Mouse (Mus musculus) forebrain, embryonic 15.5 days (tissue): ENCODE measurements around the gene 1700025G04Rik. TPM values are rescaled to one million over a fixed set of nuclear protein-coding genes. Genes with fewer than 3 reads are reported as not detected.

Experiments
- ATAC-seq: fragments of 200-750 bp; cut with Nextera tagmentation; replicated peaks from 2 replicates; pipeline ENCODE4 v1.8.0; 2017; ENCODE audit warnings: mild to moderate bottlenecking, moderate TSS enrichment, moderate library complexity
- H3K27ac ChIP-seq: fragments of 300-500 bp; sonication (generic); replicated peaks from 2 replicates; pipeline ENCODE4 v1.5.1; 2015; ENCODE audit warnings: mild to moderate bottlenecking, inconsistent platforms
- H3K27me3 ChIP-seq: fragments of 300-500 bp; sonication (generic); 2 replicates; pipeline ENCODE4 v1.6.1; 2015; ENCODE audit warnings: inconsistent platforms
- H3K36me3 ChIP-seq: fragments of 300-500 bp; sonication (generic); 2 replicates; pipeline ENCODE4 v1.6.1; 2015; ENCODE audit warnings: mild to moderate bottlenecking, inconsistent platforms
- H3K4me1 ChIP-seq: fragments of 300-500 bp; sonication (generic); 2 replicates; pipeline ENCODE4 v1.6.1; 2015; ENCODE audit warnings: inconsistent platforms
- H3K4me2 ChIP-seq: fragments of 300-500 bp; sonication (generic); replicated peaks from 2 replicates; pipeline ENCODE4 v1.6.1; 2015; ENCODE audit warnings: mild to moderate bottlenecking, inconsistent platforms
- H3K4me3 ChIP-seq: fragments of 300-500 bp; sonication (generic); 2 replicates; pipeline ENCODE4 v1.5.1; 2015; ENCODE audit warnings: mild to moderate bottlenecking, inconsistent platforms
- H3K9ac ChIP-seq: fragments of 300-500 bp; sonication (generic); replicated peaks from 2 replicates; pipeline ENCODE4 v1.6.1; 2015; ENCODE audit warnings: mild to moderate bottlenecking, inconsistent platforms
- H3K9me3 ChIP-seq: fragments of 300-500 bp; sonication (generic); 2 replicates; pipeline ENCODE4 v1.6.1; 2016; ENCODE audit warnings: inconsistent platforms
- WGBS: fragments of 180-500 bp; shearing (Covaris S2); methylation state at CpG from one replicate; pipeline ENCODE4 v1.1.7; 2015; ENCODE audit warnings: mixed read lengths; 5-methylcytosine and 5-hydroxymethylcytosine counted together
- polyA plus RNA-seq: library from polyadenylated mRNA; unstranded; fragments of >200 nt; fragmentation: Nextera tagmentation; extraction: Ambion mirVana; gene quantifications from 2 replicates; pipeline ENCODE4 v1.2.1, GENCODE M21; 2015

The 1700025G04Rik gene
- 41.2 TPM in 2 replicates for polyA plus RNA-seq

GRCm38 (mm10) chr1:152090018-152090553, at the start of gene 1700025G04Rik:
TSS of gene 1700025G04Rik (minus strand) at chr1:152090125.
- H3K9me3 ChIP-seq: no peaks in the 10 kb centered on the region
- H3K9ac ChIP-seq: peak within 1 kb of the TSS; percentile 95
- ATAC-seq: peak; percentile 93
- H3K4me2 ChIP-seq: peak within 1 kb of the TSS; percentile 81
- peaks cover 42% of the 10 kb centered on the region for H3K4me1 ChIP-seq
- H3K27ac ChIP-seq: peak within 1 kb of the TSS; percentile 97
- H3K4me3 ChIP-seq: peak within 1 kb of the TSS; percentile 96
- H3K36me3 ChIP-seq: no peaks in the 10 kb centered on the region
- no peaks in the 10 kb centered on the region for H3K27me3 ChIP-seq
- WGBS: 1% methylated on average over 55 of the region's 66 CpGs

GRCm38 (mm10) chr1:152139496-152139895, 49.6 kb upstream of the 1700025G04Rik start:
- Histone ChIP-seq H3K9ac (no peak overlapping the region), H3K9me3 (no peaks in the 10 kb centered on the region), H3K36me3 (no peaks in the 10 kb centered on the region), H3K4me2 (no peak overlapping the region), H3K4me1 (no peaks in the 10 kb centered on the region), H3K4me3 (no peak overlapping the region), H3K27me3 (no peaks in the 10 kb centered on the region), H3K27ac (no peak overlapping the region)
- WGBS: 87% methylated on average over 4 of the region's 4 CpGs
- no peak for ATAC-seq

GRCm38 (mm10) chr1:152130029-152130727, 40.3 kb upstream of the 1700025G04Rik start:
- H3K4me1 ChIP-seq: peaks cover 11% of the 10 kb centered on the region
- no peaks in the 10 kb centered on the region for H3K36me3 ChIP-seq
- peak overlapping the region; percentile 55 for H3K27ac ChIP-seq
- peak overlapping the region; percentile 24 for H3K4me2 ChIP-seq
- no peak overlapping the region for H3K9ac ChIP-seq
- ATAC-seq: peak; percentile 55; the same call in 1 of the 2 replicates
- 52% methylated on average over 15 of the region's 15 CpGs for WGBS
- H3K9me3 ChIP-seq: no peaks in the 10 kb centered on the region
- H3K4me3 ChIP-seq: peak overlapping the region; percentile 15
- H3K27me3 ChIP-seq: no peaks in the 10 kb centered on the region

- H3K36me3 ChIP-seq: no peaks in the 10 kb centered on the region
- 95% methylated on average over 7 of the region's 7 CpGs for WGBS
- H3K27ac ChIP-seq: no peak overlapping the region
- no peaks in the 10 kb centered on the region for H3K9me3 ChIP-seq
- no peak overlapping the region for H3K4me3 ChIP-seq
- no peaks in the 10 kb centered on the region for H3K27me3 ChIP-seq
- H3K4me2 ChIP-seq: no peak overlapping the region
- H3K9ac ChIP-seq: no peak overlapping the region
- ATAC-seq: no peak
- peaks cover 9% of the 10 kb centered on the region for H3K4me1 ChIP-seq
These were observed 35.5 kb upstream of the 1700025G04Rik start for GRCm38 (mm10) chr1:152125451-152125850.

GRCm38 (mm10) chr1:152110123-152110522, 20.2 kb upstream of the 1700025G04Rik start:
- no peaks in the 10 kb centered on the region for H3K36me3 ChIP-seq
- H3K4me2 ChIP-seq: no peak overlapping the region
- no peaks in the 10 kb centered on the region for H3K27me3 ChIP-seq
- no peaks in the 10 kb centered on the region for H3K4me1 ChIP-seq
- ATAC-seq: no peak
- no peak overlapping the region for H3K9ac ChIP-seq
- no peak overlapping the region for H3K27ac ChIP-seq
- 93% methylated on average over 1 of the region's 1 CpGs for WGBS
- no peaks in the 10 kb centered on the region for H3K9me3 ChIP-seq
- H3K4me3 ChIP-seq: no peak overlapping the region

GRCm38 (mm10) chr1:152106136-152106535, 16.2 kb upstream of the 1700025G04Rik start:
- Histone ChIP-seq H3K4me3 (no peak overlapping the region), H3K36me3 (no peaks in the 10 kb centered on the region), H3K9ac (no peak overlapping the region), H3K4me1 (no peaks in the 10 kb centered on the region), H3K4me2 (no peak overlapping the region), H3K27me3 (no peaks in the 10 kb centered on the region), H3K9me3 (no peaks in the 10 kb centered on the region), H3K27ac (no peak overlapping the region)
- no peak for ATAC-seq
- 84% methylated on average over 2 of the region's 2 CpGs for WGBS

GRCm38 (mm10) chr1:152105246-152105645, 15.3 kb upstream of the 1700025G04Rik start:
- H3K36me3 ChIP-seq: no peaks in the 10 kb centered on the region
- no peaks in the 10 kb centered on the region for H3K27me3 ChIP-seq
- no peak for ATAC-seq
- H3K4me3 ChIP-seq: no peak overlapping the region
- no peak overlapping the region for H3K27ac ChIP-seq
- WGBS: 94% methylated on average over 1 of the region's 1 CpGs
- no peaks in the 10 kb centered on the region for H3K9me3 ChIP-seq
- no peaks in the 10 kb centered on the region for H3K4me1 ChIP-seq
- H3K9ac ChIP-seq: no peak overlapping the region
- H3K4me2 ChIP-seq: no peak overlapping the region

GRCm38 (mm10) chr1:152101746-152102145, 11.8 kb upstream of the 1700025G04Rik start:
- H3K9ac ChIP-seq: no peak overlapping the region
- H3K36me3 ChIP-seq: no peaks in the 10 kb centered on the region
- H3K9me3 ChIP-seq: no peaks in the 10 kb centered on the region
- ATAC-seq: no peak
- H3K4me2 ChIP-seq: no peak overlapping the region
- no peak overlapping the region for H3K27ac ChIP-seq
- no peaks in the 10 kb centered on the region for H3K27me3 ChIP-seq
- H3K4me1 ChIP-seq: no peaks in the 10 kb centered on the region
- H3K4me3 ChIP-seq: no peak overlapping the region
- 19% methylated on average over 5 of the region's 5 CpGs for WGBS

- H3K4me3 ChIP-seq: no peak overlapping the region
- no peak overlapping the region for H3K4me2 ChIP-seq
- H3K9me3 ChIP-seq: no peaks in the 10 kb centered on the region
- no peaks in the 10 kb centered on the region for H3K27me3 ChIP-seq
- H3K27ac ChIP-seq: no peak overlapping the region
- H3K4me1 ChIP-seq: 0 out of 2 replicates have a peak, but pooled peaks cover 2% of the 10 kb centered on the region
- H3K9ac ChIP-seq: no peak overlapping the region
- H3K36me3 ChIP-seq: no peaks in the 10 kb centered on the region
- WGBS: 45% methylated on average over 3 of the region's 3 CpGs
- no peak for ATAC-seq
These were observed 6.1 kb upstream of the 1700025G04Rik start for GRCm38 (mm10) chr1:152096045-152096444.

- Histone ChIP-seq H3K4me2 (peak overlapping the region; percentile 81), H3K9ac (peak overlapping the region; percentile 95), H3K27ac (peak overlapping the region; percentile 97), H3K4me1 (peaks cover 35% of the 10 kb centered on the region), H3K4me3 (peak overlapping the region; percentile 96), H3K36me3 (no peaks in the 10 kb centered on the region), H3K9me3 (no peaks in the 10 kb centered on the region), H3K27me3 (no peaks in the 10 kb centered on the region)
- peak; percentile 74 for ATAC-seq
- WGBS: under 1% methylated on average over 35 of the region's 36 CpGs
These were observed 930 bp upstream of the 1700025G04Rik start for GRCm38 (mm10) chr1:152090564-152091545.

- peak overlapping the region; percentile 97 for H3K27ac ChIP-seq
- H3K4me1 ChIP-seq: peaks cover 48% of the 10 kb centered on the region
- peak; percentile 58 for ATAC-seq
- peak overlapping the region; percentile 96 for H3K4me3 ChIP-seq
- H3K27me3 ChIP-seq: no peaks in the 10 kb centered on the region
- H3K36me3 ChIP-seq: no peaks in the 10 kb centered on the region
- no peaks in the 10 kb centered on the region for H3K9me3 ChIP-seq
- WGBS: under 1% methylated on average over 24 of the region's 25 CpGs
- H3K9ac ChIP-seq: peak overlapping the region; percentile 95
- H3K4me2 ChIP-seq: peak overlapping the region; percentile 81
These were observed 399 bp downstream of the 1700025G04Rik start for GRCm38 (mm10) chr1:152089526-152089925.
